Mouse (Mus musculus) liver, embryonic 16.5 days (tissue): ENCODE results near the gene Arl4c. TPM values are rescaled to one million over a fixed set of nuclear protein-coding genes. Genes with fewer than 3 reads are reported as not detected.

Experiments
- ATAC-seq: fragments of 200-750 bp; cut with Nextera tagmentation; 2 replicates; pipeline ENCODE4 v1.8.0; 2017; ENCODE audit warnings: low read depth, mild to moderate bottlenecking, moderate number of reproducible peaks, moderate library complexity
- H3K27ac ChIP-seq: fragments of 300-500 bp; sonication (generic); 2 replicates; pipeline ENCODE4 v1.5.1; 2014; ENCODE audit warnings: mild to moderate bottlenecking, low read length
- H3K27me3 ChIP-seq: fragments of 300-500 bp; sonication (generic); 2 replicates; pipeline ENCODE4 v1.6.1; 2014; ENCODE audit warnings: low read depth, low read length, mixed read lengths; ENCODE audit not compliant: control insufficient read depth, insufficient read depth
- H3K36me3 ChIP-seq: fragments of 300-500 bp; sonication (generic); 2 replicates; pipeline ENCODE4 v1.6.1; 2014; ENCODE audit warnings: mild to moderate bottlenecking; ENCODE audit not compliant: control insufficient read depth, insufficient read depth
- H3K4me1 ChIP-seq: fragments of 300-500 bp; sonication (generic); 2 replicates; pipeline ENCODE4 v1.6.1; 2014; ENCODE audit warnings: low read depth, low read length, mixed read lengths; ENCODE audit not compliant: control insufficient read depth
- H3K4me2 ChIP-seq: fragments of 300-500 bp; sonication (generic); 2 replicates; pipeline ENCODE4 v1.6.1; 2014; ENCODE audit warnings: low read depth, low read length, mixed read lengths
- H3K4me3 ChIP-seq: fragments of 300-500 bp; sonication (generic); 2 replicates; pipeline ENCODE4 v1.5.1; 2014; ENCODE audit warnings: low read depth, mild to moderate bottlenecking, low read length
- H3K9ac ChIP-seq: fragments of 300-500 bp; sonication (generic); 2 replicates; pipeline ENCODE4 v1.6.1; 2014; ENCODE audit warnings: low read depth, low read length
- H3K9me3 ChIP-seq: fragments of 300-500 bp; sonication (generic); replicated peaks from 2 replicates; pipeline ENCODE4 v1.6.1; 2016; ENCODE audit warnings: low read length; ENCODE audit not compliant: control insufficient read depth
- WGBS: fragments of 180-500 bp; shearing (Covaris S2); extraction: QIAGEN DNeasy Blood & Tissue Kit; methylation state at CpG from one replicate; pipeline ENCODE4 v1.1.7; 2014; ENCODE audit not compliant: insufficient replicate concordance; 5-methylcytosine and 5-hydroxymethylcytosine counted together
- polyA plus RNA-seq: library from polyadenylated mRNA; unstranded; fragments of >200 nt; fragmentation: Nextera tagmentation; extraction: Ambion mirVana; gene quantifications from 2 replicates; pipeline ENCODE4 v1.2.1, GENCODE M21; 2015

Arl4c gene
- polyA plus RNA-seq, 1 experiment from 2014 or later, result 0.93 TPM

GRCm38 (mm10) chr1:88670807-88671206, 31.2 kb downstream of the Arl4c start:
- no peak overlapping the region for H3K9ac ChIP-seq
- ATAC-seq, result no peak
- no peak overlapping the region for H3K4me2 ChIP-seq
- H3K27ac ChIP-seq, result no peak overlapping the region
- H3K36me3 ChIP-seq, result no peaks in the 10 kb centered on the region
- no peaks in the 10 kb centered on the region for H3K27me3 ChIP-seq
- no peak overlapping the region for H3K4me3 ChIP-seq
- WGBS, result 52% methylated on average over 4 of the region's 4 CpGs
- no peaks in the 10 kb centered on the region for H3K9me3 ChIP-seq
- no peaks in the 10 kb centered on the region for H3K4me1 ChIP-seq

- Histone ChIP-seq H3K27ac (no peak overlapping the region), H3K27me3 (no peaks in the 10 kb centered on the region), H3K9me3 (no peaks in the 10 kb centered on the region), H3K9ac (no peak overlapping the region), H3K36me3 (no peaks in the 10 kb centered on the region), H3K4me3 (no peak overlapping the region), H3K4me1 (no peaks in the 10 kb centered on the region), H3K4me2 (no peak overlapping the region)
- ATAC-seq, result no peak
- 63% methylated on average over 14 of the region's 14 CpGs for WGBS
Observed at GRCm38 (mm10) chr1:88668846-88669810, 32.9 kb downstream of the Arl4c start.

GRCm38 (mm10) chr1:88668353-88668752, 33.7 kb downstream of the Arl4c start:
- no peak overlapping the region for H3K9ac ChIP-seq
- H3K27me3 ChIP-seq, result no peaks in the 10 kb centered on the region
- no peak overlapping the region for H3K4me3 ChIP-seq
- no peaks in the 10 kb centered on the region for H3K36me3 ChIP-seq
- H3K4me2 ChIP-seq, result no peak overlapping the region
- H3K27ac ChIP-seq, result no peak overlapping the region
- no peaks in the 10 kb centered on the region for H3K4me1 ChIP-seq
- ATAC-seq, result no peak
- 36% methylated on average over 7 of the region's 7 CpGs for WGBS
- no peaks in the 10 kb centered on the region for H3K9me3 ChIP-seq

- no peak for ATAC-seq
- Histone ChIP-seq H3K36me3 (no peaks in the 10 kb centered on the region), H3K4me1 (no peaks in the 10 kb centered on the region), H3K9me3 (no peaks in the 10 kb centered on the region), H3K27ac (no peak overlapping the region), H3K9ac (no peak overlapping the region), H3K4me3 (no peak overlapping the region), H3K4me2 (no peak overlapping the region), H3K27me3 (no peaks in the 10 kb centered on the region)
- 51% methylated on average over 3 of the region's 3 CpGs for WGBS
Observed at GRCm38 (mm10) chr1:88664623-88665022, 37.4 kb downstream of the Arl4c start.

- ATAC-seq, result no peak
- Histone ChIP-seq H3K9ac (no peak overlapping the region), H3K9me3 (no peaks in the 10 kb centered on the region), H3K36me3 (no peaks in the 10 kb centered on the region), H3K27me3 (no peaks in the 10 kb centered on the region), H3K4me3 (no peak overlapping the region), H3K27ac (no peak overlapping the region), H3K4me1 (no peaks in the 10 kb centered on the region), H3K4me2 (no peak overlapping the region)
- WGBS, result 55% methylated on average over 5 of the region's 5 CpGs
Observed at GRCm38 (mm10) chr1:88662736-88663135, 39.3 kb downstream of the Arl4c start.

GRCm38 (mm10) chr1:88661209-88661608, 40.8 kb downstream of the Arl4c start:
- Histone ChIP-seq H3K36me3 (no peaks in the 10 kb centered on the region), H3K4me2 (no peak overlapping the region), H3K9ac (no peak overlapping the region), H3K27me3 (no peaks in the 10 kb centered on the region), H3K9me3 (no peaks in the 10 kb centered on the region), H3K4me1 (no peaks in the 10 kb centered on the region), H3K27ac (no peak overlapping the region), H3K4me3 (no peak overlapping the region)
- 35% methylated on average over 3 of the region's 3 CpGs for WGBS
- ATAC-seq, result no peak

- Histone ChIP-seq H3K9ac (no peak overlapping the region), H3K36me3 (no peaks in the 10 kb centered on the region), H3K27me3 (no peaks in the 10 kb centered on the region), H3K4me3 (no peak overlapping the region), H3K4me1 (no peaks in the 10 kb centered on the region), H3K27ac (no peak overlapping the region), H3K4me2 (no peak overlapping the region), H3K9me3 (no peaks in the 10 kb centered on the region)
- WGBS, result 57% methylated on average over 6 of the region's 6 CpGs
- no peak for ATAC-seq
Observed at GRCm38 (mm10) chr1:88658290-88658857, 43.6 kb downstream of the Arl4c start.

GRCm38 (mm10) chr1:88656096-88656480, 45.9 kb downstream of the Arl4c start:
- WGBS, result 39% methylated on average over 5 of the region's 5 CpGs
- H3K4me2 ChIP-seq, result no peak overlapping the region
- no peak for ATAC-seq
- no peaks in the 10 kb centered on the region for H3K4me1 ChIP-seq
- H3K27ac ChIP-seq, result no peak overlapping the region
- H3K9ac ChIP-seq, result no peak overlapping the region
- no peak overlapping the region for H3K4me3 ChIP-seq
- no peaks in the 10 kb centered on the region for H3K9me3 ChIP-seq
- no peaks in the 10 kb centered on the region for H3K27me3 ChIP-seq
- H3K36me3 ChIP-seq, result no peaks in the 10 kb centered on the region

GRCm38 (mm10) chr1:88655473-88656095, 46.4 kb downstream of the Arl4c start:
- Histone ChIP-seq H3K4me2 (no peak overlapping the region), H3K4me1 (no peaks in the 10 kb centered on the region), H3K9me3 (no peaks in the 10 kb centered on the region), H3K27ac (no peak overlapping the region), H3K27me3 (no peaks in the 10 kb centered on the region), H3K9ac (no peak overlapping the region), H3K36me3 (no peaks in the 10 kb centered on the region), H3K4me3 (no peak overlapping the region)
- ATAC-seq, result no peak
- 27% methylated on average over 3 of the region's 3 CpGs for WGBS
